Mouse (Mus musculus): Measurements from ENCODE around the gene Apba1.

Apba1 gene

DNA sequence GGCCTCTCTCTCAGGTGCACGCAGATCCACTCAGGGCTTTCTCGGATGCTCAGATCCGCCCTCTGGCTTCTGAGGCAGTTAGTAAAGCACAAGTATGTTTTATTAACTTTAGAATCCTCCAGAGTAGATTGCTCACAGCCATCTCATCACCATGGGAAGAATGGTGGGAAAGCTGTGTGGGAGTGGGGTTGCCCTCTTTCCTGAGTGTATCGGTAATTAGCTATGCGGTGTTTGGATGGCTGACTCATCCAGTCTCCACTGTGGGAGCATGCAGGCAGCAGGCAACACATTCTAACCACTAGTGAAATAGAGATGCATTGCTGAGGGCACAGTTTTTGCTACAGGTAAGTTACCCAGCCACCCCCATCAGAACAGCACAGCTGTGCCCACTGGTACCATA is 172.1 kb downstream of the Apba1 start:
- no peak for DNase-seq (ENCODE audit: low spot score)

DNA sequence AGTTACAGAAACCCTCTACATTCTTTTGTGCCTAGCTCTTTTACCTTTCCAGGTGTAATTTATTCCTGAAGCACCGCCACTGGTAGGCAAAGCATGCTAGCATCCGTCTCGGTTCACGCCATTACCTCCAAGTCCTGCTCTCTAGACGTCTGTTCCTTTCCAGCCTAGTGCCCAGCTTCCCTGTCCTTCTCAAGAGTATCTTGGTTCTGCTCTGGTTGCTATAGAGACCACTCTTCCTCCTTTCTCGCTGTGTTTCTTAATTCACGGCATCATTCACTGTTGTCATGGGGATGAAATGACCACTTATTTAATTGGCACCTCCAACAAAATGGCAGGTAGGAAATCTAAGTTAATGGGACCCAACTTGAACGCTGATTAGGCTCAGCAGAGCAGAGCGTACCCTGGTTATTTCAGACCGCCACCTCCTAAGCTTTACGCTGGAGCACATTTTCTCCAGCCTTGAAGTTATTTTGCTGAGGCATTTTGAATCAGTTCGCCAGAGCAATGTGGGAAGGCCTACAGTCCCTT is 182.8 kb downstream of the Apba1 start:
- no peak for DNase-seq (ENCODE audit: low spot score)

DNA sequence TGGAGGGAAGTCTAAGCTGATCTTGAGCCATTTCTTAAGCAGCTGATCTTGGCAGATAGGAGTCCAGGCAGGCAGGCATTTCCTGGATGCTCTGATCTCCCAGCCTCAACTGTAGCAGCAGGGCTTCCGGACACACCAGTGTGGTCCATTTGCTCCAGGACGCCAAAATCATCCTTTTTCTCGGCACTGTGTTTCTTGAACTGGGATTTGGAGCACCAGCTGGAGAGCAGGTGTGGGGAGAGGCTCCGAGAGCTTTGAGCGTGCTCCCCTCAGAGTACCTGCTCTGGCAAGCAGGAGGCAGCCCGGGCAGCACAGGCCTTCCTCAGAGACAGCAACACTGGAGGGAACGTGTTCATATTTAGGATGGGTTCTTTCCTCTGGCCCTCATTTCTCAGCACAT is 184.2 kb downstream of the Apba1 start:
- DNase-seq (ENCODE audit: low spot score) = no peak

GRCm38 (mm10) chr19:23946026-23946685 is 187.5 kb downstream of the Apba1 start:
- DNase-seq (ENCODE audit: low spot score) = no peak

DNA sequence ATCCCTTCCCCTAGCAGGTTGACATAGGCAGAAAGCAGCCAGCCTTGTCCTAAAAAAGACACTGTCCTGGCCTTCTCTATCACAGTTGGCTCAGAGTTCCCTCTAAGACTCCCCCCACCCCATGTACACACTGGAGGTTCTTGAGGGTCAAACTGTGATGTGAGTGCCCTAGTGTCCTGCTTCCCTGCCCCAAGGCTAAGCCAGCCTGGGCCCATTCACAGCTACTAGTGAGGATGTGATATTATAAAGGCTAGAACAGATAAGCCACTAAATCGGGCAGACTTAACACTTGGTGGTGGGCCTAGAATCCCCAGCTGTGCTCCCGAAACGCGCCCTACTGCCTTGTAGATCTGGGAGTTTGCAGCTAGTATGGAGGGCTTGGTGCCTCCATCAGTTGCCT is 188.1 kb downstream of the Apba1 start:
- DNase-seq (ENCODE audit: low spot score) = no peak

DNA sequence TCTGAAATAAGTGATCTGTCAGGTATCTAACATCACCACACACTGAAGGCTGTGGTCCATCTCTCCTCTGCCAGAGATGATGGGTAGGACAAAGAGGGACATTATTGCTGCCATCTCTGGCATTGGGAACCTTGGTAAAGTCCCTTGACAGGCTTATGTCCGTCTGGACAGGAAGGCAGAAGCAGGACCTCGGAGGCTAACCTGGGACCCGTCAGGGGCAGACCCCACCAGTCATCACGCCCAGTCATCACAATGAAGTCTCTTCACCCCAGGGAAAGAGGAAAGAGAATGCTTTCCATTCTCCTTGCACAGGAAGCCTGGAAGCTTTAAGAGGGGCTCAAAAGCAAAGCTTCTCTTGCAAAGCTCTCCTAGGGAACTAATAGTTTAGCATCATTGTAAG is 189.2 kb downstream of the Apba1 start:
- DNase-seq (ENCODE audit: low spot score) = no peak

DNA sequence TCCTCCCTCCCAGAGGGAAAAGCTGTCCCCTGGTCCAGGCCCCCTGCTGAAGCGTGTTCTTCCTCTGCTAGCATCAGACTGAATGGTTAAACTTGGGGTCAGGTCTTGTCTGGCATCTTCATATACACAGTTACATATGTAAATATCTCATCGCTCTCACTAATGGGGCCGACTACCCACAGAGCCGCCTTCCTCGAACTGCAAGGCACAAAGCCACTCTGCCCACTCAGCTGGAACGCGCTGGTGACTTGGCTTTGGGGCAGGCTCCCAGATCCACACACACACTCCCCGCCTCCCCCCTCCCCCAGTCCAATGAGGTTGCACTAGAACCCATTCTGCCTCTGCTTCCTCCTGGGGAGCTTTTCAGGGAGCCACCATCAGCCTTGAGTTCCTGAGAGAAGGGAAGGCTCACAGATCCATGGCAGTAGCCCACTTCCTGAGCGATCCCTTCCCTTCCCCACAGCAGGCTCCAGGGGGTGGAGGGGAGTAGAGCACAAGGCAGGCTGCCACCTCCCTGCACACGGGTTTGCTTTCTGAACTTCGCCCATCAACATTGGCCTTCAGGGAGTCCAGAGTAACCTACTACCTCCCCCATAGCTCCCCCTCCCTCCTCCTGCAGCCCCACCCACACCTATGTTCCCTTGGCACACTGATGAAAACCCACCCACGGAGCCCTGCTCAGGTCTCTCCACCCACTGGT is 189.8 kb downstream of the Apba1 start:
- no peak for DNase-seq (ENCODE audit: low spot score)

- DNase-seq (ENCODE audit: low spot score) = no peak
These were observed 196.8 kb downstream of the Apba1 start for GRCm38 (mm10) chr19:23955461-23955860.

- no peak for DNase-seq (ENCODE audit: low spot score)
These were observed 197.8 kb downstream of the Apba1 start for GRCm38 (mm10) chr19:23956299-23956975.

GRCm38 (mm10) chr19:23957563-23957962 is 198.9 kb downstream of the Apba1 start:
- no peak for DNase-seq (ENCODE audit: low spot score)

- DNase-seq (ENCODE audit: low spot score) = no peak
These were observed 200.2 kb downstream of the Apba1 start for GRCm38 (mm10) chr19:23958925-23959324.

DNA sequence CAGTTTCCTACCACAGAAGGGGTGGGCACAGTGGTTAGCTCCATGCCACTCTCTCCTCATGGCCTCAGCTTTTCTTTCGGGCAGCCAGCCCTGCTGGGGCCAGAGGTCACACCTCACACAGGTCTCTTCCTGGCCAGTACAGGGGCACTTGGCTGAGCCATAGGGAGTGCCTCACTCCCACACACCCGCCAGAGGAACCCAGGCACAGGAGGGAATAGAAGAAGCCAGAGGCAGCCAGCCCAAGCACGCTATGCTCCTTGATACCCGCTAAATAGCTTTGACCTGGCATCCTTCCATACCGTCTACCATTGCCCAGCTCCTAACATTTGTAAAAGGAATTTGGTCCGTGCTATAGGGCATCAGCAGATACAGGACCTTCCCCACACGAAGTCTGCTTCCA is 201.2 kb downstream of the Apba1 start:
- DNase-seq (ENCODE audit: low spot score) = no peak

DNA sequence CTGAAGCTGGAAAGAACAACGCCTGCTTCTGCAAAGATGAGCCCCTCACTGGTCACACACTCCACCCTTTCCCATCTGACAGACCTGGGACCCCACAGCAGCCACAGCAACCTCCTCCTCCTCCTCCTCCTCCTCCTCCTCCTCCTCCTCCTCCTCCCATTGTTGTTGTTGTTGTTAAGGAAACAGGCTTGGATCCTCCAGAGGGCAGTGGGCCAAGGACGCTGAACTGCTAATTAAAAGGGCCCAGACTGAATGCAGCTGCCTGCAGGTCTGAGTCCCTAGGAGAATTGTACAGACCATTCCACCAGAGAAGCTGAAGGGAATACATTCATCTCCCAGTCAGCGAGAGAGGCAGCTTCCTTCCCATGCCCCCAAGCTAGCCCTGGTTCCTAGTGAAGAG is 201.6 kb downstream of the Apba1 start:
- DNase-seq (ENCODE audit: low spot score) = peak; percentile 42

GRCm38 (mm10) chr19:23960831-23961447 is 202.3 kb downstream of the Apba1 start:
- no peak for DNase-seq (ENCODE audit: low spot score)

- DNase-seq (ENCODE audit: low spot score) = peak; percentile 64
These were observed 202.8 kb downstream of the Apba1 start for GRCm38 (mm10) chr19:23961516-23961915.

DNA sequence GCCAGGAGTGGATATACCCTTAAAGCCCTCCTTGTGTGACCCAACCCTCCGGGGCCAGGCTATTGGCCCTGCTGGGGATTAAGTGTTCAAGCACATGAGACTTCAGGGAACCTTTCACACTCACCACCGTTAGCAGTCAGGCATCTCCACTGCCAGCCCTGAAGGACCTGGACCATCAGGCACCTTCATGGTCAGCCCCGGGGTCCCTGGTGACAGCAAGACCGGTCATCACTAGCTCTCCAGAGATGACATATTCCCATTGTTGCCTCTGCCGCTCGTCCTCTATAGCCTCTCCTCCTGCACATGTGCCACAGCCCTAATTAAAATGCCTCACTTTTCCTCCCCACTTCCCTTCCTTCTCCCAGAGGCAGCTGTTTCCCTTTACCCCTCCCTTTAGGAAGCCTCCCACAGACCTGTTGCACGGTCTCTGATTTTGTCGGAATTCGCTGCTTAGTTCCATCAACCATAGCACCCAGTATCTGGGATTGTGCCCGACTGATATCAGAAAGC is 205.8 kb downstream of the Apba1 start:
- no peak for DNase-seq (ENCODE audit: low spot score)

DNA sequence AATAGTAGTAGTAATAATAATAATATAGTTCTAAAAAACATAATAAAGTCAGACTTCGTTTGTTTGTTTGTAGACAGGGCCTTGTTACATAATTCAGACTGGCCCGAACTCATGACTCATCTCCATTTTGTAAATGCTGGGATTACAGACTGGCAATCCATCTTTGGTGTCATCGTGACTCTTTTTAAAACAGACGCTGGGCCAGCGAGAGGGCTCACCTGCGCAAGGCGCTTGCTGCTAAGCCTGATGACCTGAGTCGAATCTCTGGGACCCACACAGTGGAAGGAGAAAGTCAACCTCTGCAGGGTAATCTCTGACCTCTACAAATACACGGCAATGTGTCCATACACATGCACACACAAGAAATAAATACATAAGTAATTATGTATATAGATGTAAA is 207.7 kb downstream of the Apba1 start:
- DNase-seq (ENCODE audit: low spot score) = no peak

- DNase-seq (ENCODE audit: low spot score) = peak; percentile 73
These were observed 208.5 kb downstream of the Apba1 start for GRCm38 (mm10) chr19:23967156-23967555.

- peak; percentile 56 for DNase-seq (ENCODE audit: low spot score)
These were observed 209.6 kb downstream of the Apba1 start for GRCm38 (mm10) chr19:23968125-23968861.

GRCm38 (mm10) chr19:23968862-23969225 is 210.2 kb downstream of the Apba1 start:
- DNase-seq (ENCODE audit: low spot score) = no peak

GRCm38 (mm10) chr19:23970374-23970773 is 211.7 kb downstream of the Apba1 start:
- DNase-seq (ENCODE audit: low spot score) = no peak

DNA sequence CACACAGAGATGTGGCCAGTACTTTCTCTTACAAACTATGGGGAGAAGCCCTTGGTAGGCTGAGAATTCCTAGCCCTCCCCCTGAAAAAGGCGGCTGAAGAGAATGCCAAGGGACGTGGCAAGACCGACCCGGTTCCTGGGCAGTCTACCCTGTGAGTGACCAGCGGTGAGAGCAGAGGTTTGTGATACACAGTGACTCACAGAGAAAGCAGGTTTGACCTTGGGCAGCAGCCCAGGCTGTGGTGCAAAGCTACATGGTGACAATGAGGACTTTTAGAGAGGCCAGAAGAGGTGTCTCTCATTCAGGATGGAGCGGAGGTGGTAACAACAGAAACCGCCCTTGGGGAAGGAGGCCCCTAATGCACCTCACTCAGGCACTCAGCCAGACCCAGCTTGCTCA is 212.7 kb downstream of the Apba1 start:
- no peak for DNase-seq (ENCODE audit: low spot score)

Data from urinary bladder, postnatal 14 days (tissue).